Mouse (Mus musculus) urinary bladder, adult 2 months (tissue): ENCODE results near the gene Ssh1. TPM values are rescaled to one million over a fixed set of nuclear protein-coding genes. Genes with fewer than 3 reads are reported as not detected.

Experiments
- DNase-seq: peaks from one replicate; pipeline ENCODE4 v3.0.0; 2022; ENCODE audit warnings: low spot score
- polyA plus RNA-seq: library from polyadenylated mRNA; depleted of rRNA; stranded (reverse); fragments of >200 nt; gene quantifications from 2 replicates; pipeline ENCODE4 v1.2.3, GENCODE M21; 2012

Gene Ssh1
- polyA plus RNA-seq, 1 experiment, result 9.3 TPM

- DNase-seq, result no peak
Measured at GRCm38 (mm10) chr5:113930648-113931609, 62.8 kb downstream of the Ssh1 start.

DNA sequence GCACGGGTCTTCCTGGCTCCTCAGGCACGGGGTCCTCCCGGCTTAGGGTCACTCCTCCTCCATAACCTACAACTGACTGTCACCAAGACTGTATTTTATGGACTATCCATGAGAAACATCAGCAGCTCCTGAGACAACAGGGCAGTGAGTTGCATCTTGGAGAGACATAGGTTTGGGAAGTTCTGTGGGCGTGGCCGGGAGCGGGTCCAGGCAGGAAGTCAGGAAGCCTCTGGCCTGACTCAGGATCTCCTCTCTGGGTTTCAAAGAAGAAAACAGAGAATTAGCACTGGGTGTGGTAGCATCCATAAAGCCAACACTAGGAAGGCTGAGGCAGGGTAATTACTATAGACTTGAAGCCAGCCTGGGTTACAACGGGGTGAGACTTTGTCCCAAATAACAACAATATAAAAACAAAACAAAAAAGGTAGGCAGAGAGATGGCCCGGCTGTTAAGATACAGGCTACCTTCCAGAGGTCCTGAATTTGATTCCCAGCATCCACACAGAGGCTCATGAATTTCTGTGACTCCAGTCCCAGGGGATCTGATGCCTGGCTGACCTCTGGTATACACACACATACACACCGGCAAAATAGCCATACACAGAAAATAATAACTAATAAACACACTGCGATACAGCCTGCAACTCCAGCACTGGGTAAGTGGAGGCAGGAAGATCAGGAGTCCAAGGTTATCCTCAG, 63.6 kb downstream of the Ssh1 start:
- no peak for DNase-seq

DNA sequence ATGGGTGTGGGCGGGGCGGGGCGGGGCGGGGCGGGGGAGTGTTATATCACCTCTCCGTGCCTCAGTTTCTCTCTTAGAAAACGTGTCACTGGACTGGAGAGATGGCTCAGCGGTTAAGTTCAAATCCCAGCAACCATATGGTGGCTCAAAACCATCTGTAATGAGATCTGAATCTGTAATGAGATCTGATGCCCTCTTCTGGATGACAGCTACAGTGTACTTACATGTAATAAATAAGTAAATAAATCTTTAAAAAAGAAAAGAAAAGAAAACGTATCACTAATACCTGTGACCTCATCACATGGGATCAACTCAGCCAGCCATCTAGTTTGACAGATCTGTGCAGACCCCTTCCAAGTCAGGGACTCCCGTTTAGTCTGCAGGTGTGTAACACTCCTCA, 64.2 kb downstream of the Ssh1 start:
- no peak for DNase-seq

DNA sequence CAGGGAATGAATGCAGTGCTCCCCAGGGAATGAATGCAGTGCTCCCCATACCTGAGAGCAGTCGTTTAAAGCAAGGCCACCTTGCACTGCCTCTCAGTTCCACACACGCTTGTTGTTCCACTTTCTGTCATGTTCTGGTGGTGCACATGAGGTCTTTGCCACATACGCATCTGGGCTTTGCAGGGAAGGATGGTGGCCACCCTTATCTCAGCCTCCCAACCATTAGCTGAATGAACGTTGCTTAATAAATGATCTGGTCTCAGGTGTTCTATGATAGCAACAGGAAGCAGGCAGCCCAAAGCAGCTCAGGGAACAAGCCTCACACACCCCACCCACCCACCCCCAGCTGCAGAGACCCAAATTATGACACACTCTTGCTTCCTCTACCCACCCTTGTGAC, 69.1 kb downstream of the Ssh1 start:
- DNase-seq, result no peak

DNA sequence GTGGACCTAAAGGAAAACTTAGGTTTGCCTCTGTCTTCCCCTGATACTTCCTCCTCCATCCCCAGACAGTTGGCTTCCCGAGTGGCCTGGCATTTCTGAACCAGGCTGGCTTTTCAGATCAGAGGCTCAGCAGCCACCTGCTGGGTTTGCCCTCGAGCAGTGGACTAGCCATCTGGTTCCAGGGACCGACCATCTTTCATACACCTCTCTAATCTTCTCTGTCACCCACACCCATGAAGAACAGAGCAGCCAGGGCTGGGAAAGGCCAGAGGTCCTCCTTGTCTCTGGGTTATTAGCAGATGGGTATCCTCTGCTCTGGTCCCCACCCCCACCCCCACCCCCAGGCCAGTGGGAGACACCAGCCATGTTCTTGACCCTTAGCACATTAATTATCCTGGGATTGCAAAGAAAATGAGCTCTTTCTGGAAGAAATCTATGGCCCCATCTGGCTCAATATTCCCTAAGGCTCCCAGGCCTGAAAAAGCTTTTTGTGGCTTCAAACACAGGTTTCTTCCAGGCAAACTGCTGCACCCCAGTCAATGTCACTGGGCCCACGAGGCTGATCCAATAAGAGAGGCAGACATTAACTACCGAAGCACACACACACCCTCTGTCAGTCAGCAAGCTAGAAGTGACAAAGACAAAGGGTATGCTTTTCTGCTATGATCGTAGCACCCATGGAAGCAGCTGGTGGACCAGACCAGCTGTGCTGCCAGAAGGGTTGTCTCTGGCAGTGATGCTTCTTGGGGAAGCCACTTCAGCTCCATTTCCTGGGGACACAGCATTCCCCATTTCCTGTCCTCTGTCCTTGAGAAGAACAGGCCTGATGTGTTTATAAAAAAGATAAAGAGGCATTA, 72.2 kb downstream of the Ssh1 start:
- no peak for DNase-seq

GRCm38 (mm10) chr5:113919060-113919459, 74.6 kb downstream of the Ssh1 start:
- DNase-seq, result no peak

- no peak for DNase-seq
Measured at GRCm38 (mm10) chr5:113918654-113919053, 75.0 kb downstream of the Ssh1 start.

DNA sequence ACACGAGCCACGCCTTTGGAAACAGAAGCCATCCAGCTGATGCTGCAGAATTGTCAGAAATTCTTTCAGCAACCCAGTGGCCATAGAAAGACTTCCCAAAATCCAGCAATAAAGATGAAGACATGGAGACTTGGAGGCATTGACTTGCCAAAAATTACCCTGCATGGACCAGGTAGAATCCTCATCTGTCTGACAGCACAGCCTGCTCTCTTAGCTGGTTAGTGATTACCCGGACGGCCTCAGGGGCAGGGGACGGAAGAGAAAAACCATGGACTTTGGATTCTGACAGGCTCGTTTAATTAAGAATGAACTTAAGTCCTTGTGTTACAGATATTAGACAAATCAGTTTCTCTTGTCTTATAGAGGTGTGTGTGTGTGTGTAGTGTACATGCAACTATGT, 83.0 kb downstream of the Ssh1 start:
- DNase-seq, result no peak

- DNase-seq, result no peak
Measured at GRCm38 (mm10) chr5:113910065-113910701, 83.5 kb downstream of the Ssh1 start.

DNA sequence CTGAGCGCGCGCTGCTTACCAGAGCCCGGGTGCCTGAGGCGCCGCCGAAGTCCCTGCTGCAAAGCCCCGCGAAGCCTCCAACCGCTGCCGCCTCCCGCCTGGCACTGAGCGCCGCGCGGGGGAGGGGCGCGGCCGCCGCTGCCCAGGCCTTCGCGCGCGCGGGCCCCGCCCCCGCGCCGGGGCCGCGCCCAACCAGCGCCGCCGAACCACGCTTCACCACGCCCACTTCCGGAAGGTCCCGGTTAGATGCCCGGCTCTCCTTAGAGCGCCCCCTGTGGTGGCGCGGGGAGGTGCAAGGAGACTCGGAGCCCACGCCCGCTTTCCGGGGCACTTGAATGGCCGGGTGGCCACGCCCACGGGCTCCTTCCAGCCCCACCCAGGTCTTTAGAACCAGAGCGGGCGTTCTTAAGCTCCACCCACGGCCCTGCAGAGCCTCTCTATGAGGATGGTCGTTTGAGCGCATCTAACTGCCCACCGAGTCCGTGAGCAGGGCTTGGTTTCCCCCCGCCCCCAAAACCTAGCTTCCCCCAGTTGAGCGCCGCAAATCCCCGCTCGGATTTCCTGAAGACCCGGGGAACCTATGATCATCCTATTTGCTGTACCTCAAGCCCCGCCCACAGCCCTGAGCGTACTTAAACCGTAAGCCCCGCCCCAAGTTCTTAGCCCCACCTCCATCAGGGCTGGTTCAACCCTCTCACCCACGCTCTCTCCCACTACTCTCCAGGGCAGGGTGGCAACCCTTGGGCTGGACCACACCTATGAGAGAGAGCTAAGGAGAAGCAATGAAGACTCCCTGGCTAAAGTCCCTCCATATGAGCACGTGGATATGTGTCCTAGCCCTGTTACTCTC, 84.9 kb downstream of the Ssh1 start, which contains the start of gene Coro1c:
Gene Coro1c (minus strand): TSS at position 167 of the 850 bp plus-strand sequence.
- DNase-seq, result peak; percentile 99

- peak; percentile 66 for DNase-seq
Measured at GRCm38 (mm10) chr5:113907786-113908567, 85.7 kb downstream of the Ssh1 start.

DNA sequence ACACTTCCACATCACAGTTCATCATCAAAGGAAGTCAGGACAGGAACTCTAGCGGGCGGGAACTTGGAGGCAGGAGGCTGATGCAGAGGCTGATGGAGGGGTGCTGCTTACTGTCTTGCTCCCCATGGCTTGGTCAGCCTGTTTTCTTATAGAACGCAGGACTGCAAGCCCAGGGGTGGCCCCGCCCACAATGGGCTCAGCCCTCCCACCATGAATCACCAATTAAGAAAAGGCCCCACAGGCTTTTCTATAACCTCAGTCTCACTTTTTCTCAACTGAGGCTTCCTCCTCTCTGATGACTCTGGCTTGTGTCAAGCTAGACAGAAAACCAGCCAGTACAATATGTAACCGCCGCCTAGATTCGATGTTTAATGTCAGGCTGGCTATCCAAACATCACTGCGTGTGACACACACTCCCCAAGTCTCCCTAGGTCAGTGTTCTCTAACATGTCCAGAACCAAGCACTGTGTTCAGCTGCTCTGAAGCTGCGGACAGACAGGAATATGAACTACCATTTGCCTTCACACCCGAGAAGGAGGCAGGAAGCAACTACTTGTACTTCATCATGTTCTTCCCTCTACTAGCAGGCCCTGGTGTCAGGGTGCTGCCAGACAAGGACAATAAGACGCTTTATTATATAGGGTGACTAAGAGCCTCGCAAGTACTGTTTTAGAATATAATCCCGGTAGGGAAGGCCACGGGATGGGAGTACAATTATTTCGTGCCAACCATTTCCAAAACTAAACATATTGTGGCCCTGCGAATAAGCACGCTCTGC, 86.5 kb downstream of the Ssh1 start:
- no peak for DNase-seq

DNA sequence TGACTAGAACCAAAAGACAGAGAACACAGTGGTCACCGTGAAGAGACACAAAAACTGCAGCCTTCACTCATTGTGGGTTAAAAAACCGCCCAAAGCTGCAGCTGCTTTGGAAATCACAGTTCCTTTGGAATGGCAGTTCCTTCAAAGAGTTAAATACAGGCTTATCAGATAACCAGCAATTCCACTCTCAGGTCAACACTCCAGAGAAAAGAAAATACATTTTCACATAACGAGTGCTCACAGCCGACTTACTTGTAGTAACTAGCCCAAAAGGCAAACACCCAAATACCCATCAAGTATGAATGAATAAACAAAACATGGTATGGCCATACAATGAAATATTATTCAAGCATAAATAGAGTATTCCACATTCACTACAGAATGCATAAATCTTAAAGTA, 88.7 kb downstream of the Ssh1 start:
- DNase-seq, result no peak

DNA sequence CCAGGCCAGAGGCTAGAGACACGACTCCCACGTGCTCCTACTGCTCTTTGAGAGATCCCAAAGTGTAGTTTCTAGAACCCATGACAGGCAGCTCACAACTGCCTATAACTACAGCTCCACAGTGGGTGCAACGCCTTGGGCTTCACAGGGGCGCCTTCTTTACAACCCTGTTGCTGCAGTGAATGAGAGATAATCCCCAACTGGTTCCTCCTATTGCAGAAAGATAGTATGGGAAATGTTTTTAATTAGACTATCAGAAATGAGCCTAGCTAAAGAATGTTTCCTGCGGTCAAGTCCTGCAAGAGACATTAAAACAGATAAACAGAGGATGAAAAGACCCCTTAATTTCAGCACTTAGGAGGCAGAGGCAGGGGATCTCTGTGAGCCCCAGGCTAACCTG, 90.7 kb downstream of the Ssh1 start:
- DNase-seq, result no peak

DNA sequence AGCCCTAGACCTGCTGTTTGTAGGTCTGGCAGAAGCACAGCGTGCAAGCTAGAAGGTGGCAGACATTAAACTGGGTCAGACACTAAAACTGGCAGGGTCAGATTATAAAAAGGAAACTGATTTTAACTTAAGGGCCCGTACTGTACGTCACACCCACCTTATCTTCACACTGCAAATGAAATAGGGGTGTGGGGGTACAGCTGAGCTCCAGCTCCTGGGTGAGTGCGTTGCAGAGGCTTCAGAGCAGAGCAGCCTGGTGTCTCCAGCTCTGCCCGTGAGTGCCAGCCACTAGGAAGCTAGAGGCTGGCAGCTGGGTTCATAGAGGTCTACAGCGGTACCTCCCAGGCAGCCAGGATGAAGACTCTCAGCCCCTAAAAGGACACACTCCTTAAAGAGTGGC, 91.7 kb downstream of the Ssh1 start:
- no peak for DNase-seq

- DNase-seq, result no peak
Measured at GRCm38 (mm10) chr5:113901074-113901571, 92.6 kb downstream of the Ssh1 start.

GRCm38 (mm10) chr5:113899543-113899942, 94.2 kb downstream of the Ssh1 start:
- DNase-seq, result no peak

DNA sequence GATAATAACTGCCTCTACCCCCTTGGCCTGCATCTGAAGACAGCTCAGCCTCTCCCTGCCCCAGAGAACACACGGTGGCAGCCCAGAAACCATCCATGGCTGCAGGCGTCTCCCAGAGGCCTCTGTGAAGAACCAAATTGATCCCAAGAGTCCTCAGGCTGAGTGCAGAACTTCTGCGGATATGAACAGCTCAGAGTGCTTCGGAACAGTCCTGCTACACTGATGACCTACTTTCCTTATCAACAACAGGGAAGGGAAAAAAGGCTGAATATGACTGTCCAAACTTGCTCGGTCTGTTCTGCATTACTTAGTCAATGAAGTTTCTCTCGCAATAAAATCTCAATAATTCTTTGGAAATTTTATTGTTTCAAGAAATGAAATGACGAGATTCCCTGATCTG, 101.7 kb downstream of the Ssh1 start:
- DNase-seq, result no peak

GRCm38 (mm10) chr5:113890874-113891273, 102.8 kb downstream of the Ssh1 start:
- DNase-seq, result no peak
